Mouse (Mus musculus) lung, postnatal 0 days (tissue): ENCODE measurements at regions not wholly inside any gene's neighbourhood (a gene's known extent, or its start where the extent isn't known, plus 50 kb on each side); places are given as distances from the start of the nearest gene placed in this dataset.

Source experiments
- CTCF ChIP-seq: IDR thresholded peaks from 2 replicates; pipeline ENCODE4 v1.5.1; 2016; ENCODE audit warnings: antibody characterized with exemption, mild to moderate bottlenecking
- EP300 ChIP-seq: IDR thresholded peaks from 2 replicates; pipeline ENCODE4 v1.6.1; 2016; ENCODE audit warnings: antibody characterized with exemption, mild to moderate bottlenecking, control low read depth

DNA sequence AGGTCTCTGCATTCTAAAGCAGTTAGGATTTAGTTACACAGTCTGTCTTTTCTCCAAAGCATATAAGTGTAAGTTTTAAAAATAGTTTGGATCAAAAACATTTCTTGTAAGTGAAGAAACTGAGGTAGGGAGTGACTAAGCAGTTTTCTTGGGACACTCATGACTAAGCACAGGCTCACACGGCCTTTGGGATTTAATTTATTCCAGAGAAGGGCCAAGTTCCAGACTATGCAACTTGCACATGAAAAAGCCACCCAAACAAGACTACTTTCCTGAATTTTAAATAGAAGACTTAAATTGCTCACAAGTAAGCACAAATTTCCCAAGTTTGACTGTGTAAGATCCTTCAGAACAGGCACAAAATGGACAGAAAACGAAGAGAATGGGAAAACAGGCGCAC, 441.8 kb upstream of the Pou3f3 start:
- TF ChIP-seq CTCF (no peak), EP300 (no peak)
